Mouse (Mus musculus) megakaryocyte, embryonic 14.5 days (primary cell): Measurements from ENCODE around the gene Siva1.

Experiments used
- FLI1 ChIP-seq: IDR thresholded peaks from 2 replicates; pipeline ENCODE4 v1.6.1; 2012; ENCODE audit warnings: low read length, inconsistent platforms, mixed read lengths
- GATA1 ChIP-seq: IDR thresholded peaks from 3 replicates; pipeline ENCODE4 v1.6.1; 2012; ENCODE audit warnings: mixed read lengths, low read length, inconsistent platforms, borderline replicate concordance

DNA sequence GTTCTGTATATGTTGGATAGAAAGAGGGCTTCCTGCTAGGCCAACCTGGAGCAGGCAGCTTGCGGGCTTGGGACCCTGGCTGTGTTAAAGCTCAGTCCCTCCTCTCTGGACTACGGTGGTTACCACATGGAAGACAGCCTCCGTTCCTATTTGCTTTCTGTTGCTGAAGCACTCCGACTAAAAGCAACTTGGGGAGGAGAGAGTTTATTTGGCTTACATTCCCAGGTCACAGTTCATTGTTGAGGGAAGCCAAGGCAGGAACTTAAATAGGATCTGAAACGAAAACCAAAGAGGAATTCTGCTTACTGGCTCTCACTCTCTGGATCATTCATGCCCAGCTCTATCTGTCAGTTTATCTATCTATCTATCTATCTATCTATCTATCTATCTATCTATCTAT, 13.7 kb upstream of the Siva1 start:
- TF ChIP-seq GATA1 (no peak), FLI1 (no peak)
